Mouse (Mus musculus): ENCODE results near the gene Tdp2. TPM values are rescaled to one million over a fixed set of nuclear protein-coding genes. Genes with fewer than 3 reads are reported as not detected.
A peak's percentile ranks its signal among the peaks of the same experiment; 100 is the strongest.
"Not testable (repeated sequence)": the region's sequence is repeated elsewhere in the genome, so short reads cannot be mapped to it uniquely, and the experiment has no call there.

Tdp2 gene
- polyA plus RNA-seq, 1 experiment, result 19.6 TPM

- 38% methylated on average over 4 of the region's 4 CpGs for WGBS
- peak; percentile 71 for DNase-seq
These were observed 5.9 kb upstream of the Tdp2 start for GRCm38 (mm10) chr13:24825587-24825986.

GRCm38 (mm10) chr13:24826116-24826515, 5.4 kb upstream of the Tdp2 start:
- Histone ChIP-seq H3K27ac (ENCODE audit: insufficient read depth, low read depth, low read length) (peak overlapping the region; percentile 83), H3K36me3 (ENCODE audit: control insufficient read depth, insufficient read depth, low read length) (no peaks in the 10 kb centered on the region), H3K4me1 (ENCODE audit: control insufficient read depth, insufficient read depth, low read length) (peaks cover 18% of the 10 kb centered on the region), H3K4me3 (ENCODE audit: insufficient read depth, low read depth, low read length) (no peak overlapping the region), H3K27me3 (replicated peaks; ENCODE audit: control insufficient read depth, insufficient read depth, low read length) (no peaks in the 10 kb centered on the region)
- no peak for DNase-seq
- TF ChIP-seq POLR2A (IDR thresholded peaks at IDR 0.05; ENCODE audit: low read depth, low read length) (no peak), CTCF (conservative IDR thresholded peaks at IDR 0.05; ENCODE audit: insufficient read depth, insufficient read length, low read depth, low read length) (no peak)
- 54% methylated on average over 7 of the region's 7 CpGs for WGBS

More at GRCm38 (mm10) chr13:24825587-24825986, 5.9 kb upstream of the Tdp2 start:
- TF ChIP-seq POLR2A (IDR thresholded peaks at IDR 0.05; ENCODE audit: low read depth, low read length), result no peak
- no peak for TF ChIP-seq CTCF (conservative IDR thresholded peaks at IDR 0.05; ENCODE audit: insufficient read depth, insufficient read length, low read depth, low read length)
- no peaks in the 10 kb centered on the region; the same call in 1 of the 2 replicates for H3K36me3 ChIP-seq (ENCODE audit: control insufficient read depth, insufficient read depth, low read length)
- H3K27ac ChIP-seq (ENCODE audit: insufficient read depth, low read depth, low read length), result peak overlapping the region; percentile 83
- no peak overlapping the region for H3K4me3 ChIP-seq (ENCODE audit: insufficient read depth, low read depth, low read length)
- peaks cover 18% of the 10 kb centered on the region for H3K4me1 ChIP-seq (ENCODE audit: control insufficient read depth, insufficient read depth, low read length)
- no peaks in the 10 kb centered on the region for H3K27me3 ChIP-seq (replicated peaks; ENCODE audit: control insufficient read depth, insufficient read depth, low read length)

GRCm38 (mm10) chr13:24830756-24831352, 625 bp upstream of the Tdp2 start:
- Histone ChIP-seq H3K4me1 (ENCODE audit: control insufficient read depth, insufficient read depth, low read length) (peaks cover 19% of the 10 kb centered on the region), H3K4me3 (ENCODE audit: insufficient read depth, low read depth, low read length) (peak overlapping the region; percentile 71), H3K27ac (ENCODE audit: insufficient read depth, low read depth, low read length) (peak overlapping the region; percentile 88), H3K36me3 (ENCODE audit: control insufficient read depth, insufficient read depth, low read length) (no peaks in the 10 kb centered on the region), H3K27me3 (replicated peaks; ENCODE audit: control insufficient read depth, insufficient read depth, low read length) (no peaks in the 10 kb centered on the region)
- TF ChIP-seq POLR2A (IDR thresholded peaks at IDR 0.05; ENCODE audit: low read depth, low read length) (no peak), CTCF (conservative IDR thresholded peaks at IDR 0.05; ENCODE audit: insufficient read depth, insufficient read length, low read depth, low read length) (no peak)
- WGBS, result under 1% methylated on average over 20 of the region's 20 CpGs
- peak; percentile 36 for DNase-seq

GRCm38 (mm10) chr13:24832131-24832810, 792 bp downstream of the Tdp2 start:
- 2% methylated on average over 21 of the region's 21 CpGs for WGBS
- Histone ChIP-seq H3K27ac (ENCODE audit: insufficient read depth, low read depth, low read length) (peak overlapping the region; percentile 68), H3K36me3 (ENCODE audit: control insufficient read depth, insufficient read depth, low read length) (no peaks in the 10 kb centered on the region), H3K27me3 (replicated peaks; ENCODE audit: control insufficient read depth, insufficient read depth, low read length) (no peaks in the 10 kb centered on the region), H3K4me3 (ENCODE audit: insufficient read depth, low read depth, low read length) (peak overlapping the region; percentile 80), H3K4me1 (ENCODE audit: control insufficient read depth, insufficient read depth, low read length) (peaks cover 9% of the 10 kb centered on the region; the same call in 1 of the 2 replicates)
- no peak for DNase-seq
- TF ChIP-seq POLR2A (IDR thresholded peaks at IDR 0.05; ENCODE audit: low read depth, low read length), result no peak
- TF ChIP-seq CTCF (conservative IDR thresholded peaks at IDR 0.05; ENCODE audit: insufficient read depth, insufficient read length, low read depth, low read length), result no peak

GRCm38 (mm10) chr13:24832811-24833155, 1.3 kb downstream of the Tdp2 start:
- 11% methylated on average over 2 of the region's 2 CpGs for WGBS
- no peaks in the 10 kb centered on the region for H3K27me3 ChIP-seq (replicated peaks; ENCODE audit: control insufficient read depth, insufficient read depth, low read length)
- no peaks in the 10 kb centered on the region for H3K36me3 ChIP-seq (ENCODE audit: control insufficient read depth, insufficient read depth, low read length)
- peaks cover 9% of the 10 kb centered on the region; the same call in 1 of the 2 replicates for H3K4me1 ChIP-seq (ENCODE audit: control insufficient read depth, insufficient read depth, low read length)
- no peak for DNase-seq
- TF ChIP-seq POLR2A (IDR thresholded peaks at IDR 0.05; ENCODE audit: low read depth, low read length) (no peak), CTCF (conservative IDR thresholded peaks at IDR 0.05; ENCODE audit: insufficient read depth, insufficient read length, low read depth, low read length) (no peak)
- peak overlapping the region; percentile 80 for H3K4me3 ChIP-seq (ENCODE audit: insufficient read depth, low read depth, low read length)
- 0 out of 2 replicates have a peak overlapping the region, but pooled peaks have one; percentile 60 for H3K27ac ChIP-seq (ENCODE audit: insufficient read depth, low read depth, low read length)

- H3K4me1 ChIP-seq (ENCODE audit: control insufficient read depth, insufficient read depth, low read length); DNase-seq; H3K27ac ChIP-seq (ENCODE audit: insufficient read depth, low read depth, low read length); H3K27me3 ChIP-seq (replicated peaks; ENCODE audit: control insufficient read depth, insufficient read depth, low read length); H3K36me3 ChIP-seq (ENCODE audit: control insufficient read depth, insufficient read depth, low read length); H3K4me3 ChIP-seq (ENCODE audit: insufficient read depth, low read depth, low read length): not testable (repeated sequence)
- WGBS, result 91% methylated on average over 8 of the region's 8 CpGs
These were observed 6.3 kb downstream of the Tdp2 start for GRCm38 (mm10) chr13:24837765-24838164.

GRCm38 (mm10) chr13:24839831-24840230, 8.4 kb downstream of the Tdp2 start:
- H3K4me3 ChIP-seq (ENCODE audit: insufficient read depth, low read depth, low read length), result no peak overlapping the region

More at GRCm38 (mm10) chr13:24839831-24840230, 8.4 kb downstream of the Tdp2 start:
- Histone ChIP-seq H3K4me1 (ENCODE audit: control insufficient read depth, insufficient read depth, low read length) (no peaks in the 10 kb centered on the region; the same call in 1 of the 2 replicates), H3K27ac (ENCODE audit: insufficient read depth, low read depth, low read length) (no peak overlapping the region; the same call in 1 of the 2 replicates), H3K27me3 (replicated peaks; ENCODE audit: control insufficient read depth, insufficient read depth, low read length) (no peaks in the 10 kb centered on the region), H3K36me3 (ENCODE audit: control insufficient read depth, insufficient read depth, low read length) (no peaks in the 10 kb centered on the region; the same call in 1 of the 2 replicates)
- WGBS, result 60% methylated on average over 3 of the region's 3 CpGs
- no peak for TF ChIP-seq CTCF (conservative IDR thresholded peaks at IDR 0.05; ENCODE audit: insufficient read depth, insufficient read length, low read depth, low read length)
- TF ChIP-seq POLR2A (IDR thresholded peaks at IDR 0.05; ENCODE audit: low read depth, low read length), result no peak
- DNase-seq, result no peak
